Comparison of ENCODE assay signal across 7 mouse cellular contexts in the genomic region with DNA sequence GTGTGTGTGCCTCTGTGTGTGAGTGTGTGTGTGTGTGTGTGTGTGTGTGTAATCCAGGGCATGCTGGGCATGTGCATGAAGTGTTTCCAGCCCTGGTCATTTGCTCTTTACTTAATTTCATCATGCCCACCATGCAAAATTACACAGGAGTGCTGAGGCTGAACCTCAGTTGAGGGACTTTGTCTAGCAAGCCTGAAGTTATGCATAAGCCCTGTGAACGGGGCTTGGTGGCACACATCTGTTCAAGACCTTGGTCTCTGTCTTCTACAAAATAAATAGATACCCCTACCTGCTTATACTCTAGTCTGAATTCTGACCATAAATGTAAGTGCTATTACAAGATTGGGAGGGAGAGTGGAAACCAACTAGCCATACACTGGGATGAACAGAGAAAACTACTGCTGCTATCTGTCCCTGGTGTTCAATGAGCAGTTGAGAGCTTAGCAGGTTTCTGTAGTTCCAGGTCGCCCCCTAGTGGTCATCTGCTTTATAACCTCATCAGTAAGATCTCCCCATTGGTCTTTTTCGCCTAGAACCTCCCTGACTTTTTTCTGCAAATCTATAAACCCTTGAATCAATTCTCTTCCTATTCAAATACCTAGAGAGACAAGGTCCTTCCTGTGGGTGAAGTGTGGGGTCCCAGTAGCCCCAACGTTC. TPM values are rescaled to one million over a fixed set of nuclear protein-coding genes. Genes with fewer than 3 reads are reported as not detected.
A peak's percentile ranks its signal among the peaks of the same experiment; 100 is the strongest.
DNase-seq lines count a peak whose midpoint lies in the region; ATAC-seq and TF ChIP-seq lines count a peak whose summit lies in the region.

No protein-coding gene starts in this region.

- H3K4me3 ChIP-seq in gastrocnemius, adult 2 months, result no peak overlapping the region
- no peak overlapping the region for H3K4me3 ChIP-seq in left cerebral cortex, adult 2 months

- peak; percentile 90 for TF ChIP-seq CTCF in gastrocnemius, adult 2 months (IDR thresholded peaks at IDR 0.05)
- TF ChIP-seq CTCF in left cerebral cortex, adult 2 months (IDR thresholded peaks at IDR 0.05), result peak; percentile 95

- peak; percentile 91 for DNase-seq in adipocyte (ENCODE audit: low spot score)
- DNase-seq in cerebellum, postnatal 36 days, result peak; percentile 79 to 90
- DNase-seq in gastrocnemius, adult 2 months, result peak; percentile 75
- DNase-seq in left cerebral cortex, adult 2 months (ENCODE audit: extremely low spot score in 1 of 2, low spot score in 2 of 2), result peak; percentile 78 to 81
- peak; percentile 89 for DNase-seq in mesoderm, embryonic 11.5 days (ENCODE audit: low read depth, low spot score)
- peak; percentile 89 for DNase-seq in right cerebral cortex, postnatal 4 days

- intact Hi-C loops in gastrocnemius, adult 2 months (cut with DNase I), result loop anchor here (1.0 kb wide), 2 partner anchors 125 to 160 kb away; no protein-coding TSS in a partner anchor
- intact Hi-C loops in left cerebral cortex, adult 2 months (cut with DNase I), result loop anchor here (1.0 kb wide), 2 partner anchors 125 to 160 kb away; no protein-coding TSS in a partner anchor

- no peak overlapping the region for H3K27ac ChIP-seq in gastrocnemius, adult 2 months
- H3K27ac ChIP-seq in left cerebral cortex, adult 2 months, result no peak overlapping the region

- peak; percentile 55 for ATAC-seq in inflammation-experienced regulatory T-cells, adult 6 months

RNA-seq across cellular contexts. Expression of a gene that starts 19.9 kb away (rescaled TPM):
- 100 to 1,000 TPM; 102 to 105 TPM for total RNA-seq in gastrocnemius, adult 2 months (2021)
- polyA plus RNA-seq in inflammation-experienced regulatory T-cells, adult 6 months (2017; shearing (Covaris generic)), result 100 to 1,000 TPM; 345 to 360 (median 358) TPM
- total RNA-seq in left cerebral cortex, adult 2 months (2021), result 100 to 1,000 TPM; 131 to 133 TPM

RNA-seq across cellular contexts. Expression of a gene that starts 36.7 kb away (rescaled TPM):
- total RNA-seq in gastrocnemius, adult 2 months (2021), result not detected
- polyA plus RNA-seq in inflammation-experienced regulatory T-cells, adult 6 months (2017; shearing (Covaris generic)), result not detected
- 1 to 10 TPM in 1 of 2 experiments, under 1 TPM in 1; 0.97 to 1.4 TPM for total RNA-seq in left cerebral cortex, adult 2 months (2021)
